Mouse (Mus musculus): ENCODE results near the gene Iqgap2.
A peak's percentile ranks its signal among the peaks of the same experiment; 100 is the strongest.

Gene Iqgap2

GRCm38 (mm10) chr13:95891491-95891925, at the start of gene Iqgap2:
Gene Iqgap2 (minus strand): TSS chr13:95891922.
- DNase-seq (ENCODE audit: low read depth, low spot score), result no peak

GRCm38 (mm10) chr13:95940811-95941210, 49.1 kb upstream of the Iqgap2 start:
- no peak for DNase-seq (ENCODE audit: low read depth, low spot score)

- no peak for DNase-seq (ENCODE audit: low read depth, low spot score)
Observed at GRCm38 (mm10) chr13:95924201-95924621, 32.5 kb upstream of the Iqgap2 start.

- DNase-seq (ENCODE audit: low read depth, low spot score), result no peak
Observed at GRCm38 (mm10) chr13:95922626-95923025, 30.9 kb upstream of the Iqgap2 start.

- DNase-seq (ENCODE audit: low read depth, low spot score), result no peak
Observed at GRCm38 (mm10) chr13:95918624-95919284, 27.0 kb upstream of the Iqgap2 start.

GRCm38 (mm10) chr13:95913046-95913406, 21.3 kb upstream of the Iqgap2 start:
- DNase-seq (ENCODE audit: low read depth, low spot score), result peak; percentile 20

GRCm38 (mm10) chr13:95912157-95913045, 20.7 kb upstream of the Iqgap2 start:
- no peak for DNase-seq (ENCODE audit: low read depth, low spot score)

GRCm38 (mm10) chr13:95910270-95910669, 18.5 kb upstream of the Iqgap2 start:
- DNase-seq (ENCODE audit: low read depth, low spot score), result no peak

- no peak for DNase-seq (ENCODE audit: low read depth, low spot score)
Observed at GRCm38 (mm10) chr13:95909244-95909643, 17.5 kb upstream of the Iqgap2 start.

GRCm38 (mm10) chr13:95902696-95903095, 11.0 kb upstream of the Iqgap2 start:
- DNase-seq (ENCODE audit: low read depth, low spot score), result no peak

GRCm38 (mm10) chr13:95899885-95900650, 8.3 kb upstream of the Iqgap2 start:
- no peak for DNase-seq (ENCODE audit: low read depth, low spot score)

- DNase-seq (ENCODE audit: low read depth, low spot score), result no peak
Observed at GRCm38 (mm10) chr13:95896501-95896900, 4.8 kb upstream of the Iqgap2 start.

GRCm38 (mm10) chr13:95893166-95893565, 1.4 kb upstream of the Iqgap2 start:
- DNase-seq (ENCODE audit: low read depth, low spot score), result peak; percentile 51

- DNase-seq (ENCODE audit: low read depth, low spot score), result no peak
Observed at GRCm38 (mm10) chr13:95892611-95893145, 956 bp upstream of the Iqgap2 start.

GRCm38 (mm10) chr13:95891926-95892610, 346 bp upstream of the Iqgap2 start:
- peak; percentile 94 for DNase-seq (ENCODE audit: low read depth, low spot score)

- peak; percentile 76 for DNase-seq (ENCODE audit: low read depth, low spot score)
Observed at GRCm38 (mm10) chr13:95890851-95891471, 761 bp downstream of the Iqgap2 start.

- DNase-seq (ENCODE audit: low read depth, low spot score), result peak; percentile 38
Observed at GRCm38 (mm10) chr13:95889981-95890545, 1.7 kb downstream of the Iqgap2 start.

- no peak for DNase-seq (ENCODE audit: low read depth, low spot score)
Observed at GRCm38 (mm10) chr13:95889366-95889765, 2.4 kb downstream of the Iqgap2 start.

GRCm38 (mm10) chr13:95888621-95889020, 3.1 kb downstream of the Iqgap2 start:
- DNase-seq (ENCODE audit: low read depth, low spot score), result no peak

- no peak for DNase-seq (ENCODE audit: low read depth, low spot score)
Observed at GRCm38 (mm10) chr13:95888170-95888569, 3.6 kb downstream of the Iqgap2 start.
